Mouse (Mus musculus): ENCODE measurements around the gene Alpk3. TPM values are rescaled to one million over a fixed set of nuclear protein-coding genes. Genes with fewer than 3 reads are reported as not detected.
"Not testable (repeated sequence)": the region's sequence is repeated elsewhere in the genome, so short reads cannot be mapped to it uniquely, and the experiment has no call there.

Alpk3 gene
- total RNA-seq, 2 experiments from 2014 or later: not detected

GRCm38 (mm10) chr7:81123553-81123952 lies 66.2 kb downstream of the Alpk3 start:
- peak; percentile 56 for ATAC-seq (replicated peaks; ENCODE audit: low FRiP score, poor library complexity, severe bottlenecking)

GRCm38 (mm10) chr7:81124773-81125172 lies 67.4 kb downstream of the Alpk3 start:
- peak; percentile 79 for ATAC-seq (replicated peaks; ENCODE audit: low FRiP score, poor library complexity, severe bottlenecking)

GRCm38 (mm10) chr7:81125215-81126175 lies 68.1 kb downstream of the Alpk3 start:
- ATAC-seq (replicated peaks; ENCODE audit: low FRiP score, poor library complexity, severe bottlenecking): peak; percentile 29

- ATAC-seq (replicated peaks; ENCODE audit: low FRiP score, poor library complexity, severe bottlenecking): no peak
Measured at GRCm38 (mm10) chr7:81131864-81132263, 74.5 kb downstream of the Alpk3 start.

- no peak for ATAC-seq (replicated peaks; ENCODE audit: low FRiP score, poor library complexity, severe bottlenecking)
Measured at GRCm38 (mm10) chr7:81132851-81133279, 75.5 kb downstream of the Alpk3 start.

- no peak for ATAC-seq (replicated peaks; ENCODE audit: low FRiP score, poor library complexity, severe bottlenecking)
Measured at GRCm38 (mm10) chr7:81133416-81133815, 76.0 kb downstream of the Alpk3 start.

- no peak for ATAC-seq (replicated peaks; ENCODE audit: low FRiP score, poor library complexity, severe bottlenecking)
Measured at GRCm38 (mm10) chr7:81133941-81134340, 76.5 kb downstream of the Alpk3 start.

GRCm38 (mm10) chr7:81134614-81135067 lies 77.2 kb downstream of the Alpk3 start:
- no peak for ATAC-seq (replicated peaks; ENCODE audit: low FRiP score, poor library complexity, severe bottlenecking)

- ATAC-seq (replicated peaks; ENCODE audit: low FRiP score, poor library complexity, severe bottlenecking): no peak
Measured at GRCm38 (mm10) chr7:81137292-81137691, 79.9 kb downstream of the Alpk3 start.

GRCm38 (mm10) chr7:81139100-81139499 lies 81.7 kb downstream of the Alpk3 start:
- no peak for ATAC-seq (replicated peaks; ENCODE audit: low FRiP score, poor library complexity, severe bottlenecking)

- ATAC-seq (replicated peaks; ENCODE audit: low FRiP score, poor library complexity, severe bottlenecking): no peak
Measured at GRCm38 (mm10) chr7:81139671-81140404, 82.4 kb downstream of the Alpk3 start.

GRCm38 (mm10) chr7:81141541-81141940 lies 84.1 kb downstream of the Alpk3 start:
- no peak for ATAC-seq (replicated peaks; ENCODE audit: low FRiP score, poor library complexity, severe bottlenecking)

GRCm38 (mm10) chr7:81143056-81143455 lies 85.7 kb downstream of the Alpk3 start:
- not testable (repeated sequence) for ATAC-seq (replicated peaks; ENCODE audit: low FRiP score, poor library complexity, severe bottlenecking)

GRCm38 (mm10) chr7:81149759-81150158 lies 92.4 kb downstream of the Alpk3 start:
- ATAC-seq (replicated peaks; ENCODE audit: low FRiP score, poor library complexity, severe bottlenecking): peak; percentile 63; the same call in 1 of the 2 replicates

GRCm38 (mm10) chr7:81151216-81151615 lies 93.8 kb downstream of the Alpk3 start:
- no peak for ATAC-seq (replicated peaks; ENCODE audit: low FRiP score, poor library complexity, severe bottlenecking)

- no peak for ATAC-seq (replicated peaks; ENCODE audit: low FRiP score, poor library complexity, severe bottlenecking)
Measured at GRCm38 (mm10) chr7:81152306-81152705, 94.9 kb downstream of the Alpk3 start.

- ATAC-seq (replicated peaks; ENCODE audit: low FRiP score, poor library complexity, severe bottlenecking): no peak
Measured at GRCm38 (mm10) chr7:81152826-81153225, 95.4 kb downstream of the Alpk3 start.

GRCm38 (mm10) chr7:81153327-81153726 lies 95.9 kb downstream of the Alpk3 start:
- ATAC-seq (replicated peaks; ENCODE audit: low FRiP score, poor library complexity, severe bottlenecking): no peak

- ATAC-seq (replicated peaks; ENCODE audit: low FRiP score, poor library complexity, severe bottlenecking): not testable (repeated sequence)
Measured at GRCm38 (mm10) chr7:81154244-81154643, 96.8 kb downstream of the Alpk3 start.

- peak; percentile 65 for ATAC-seq (replicated peaks; ENCODE audit: low FRiP score, poor library complexity, severe bottlenecking)
Measured at GRCm38 (mm10) chr7:81154960-81155359, 97.6 kb downstream of the Alpk3 start.
